Mouse (Mus musculus) urinary bladder, adult 2 months (tissue): ENCODE measurements around the gene Trmt1l. TPM values are rescaled to one million over a fixed set of nuclear protein-coding genes. Genes with fewer than 3 reads are reported as not detected.

Experiments
- DNase-seq: peaks from one replicate; pipeline ENCODE4 v3.0.0; 2022; ENCODE audit warnings: low spot score
- polyA plus RNA-seq: library from polyadenylated mRNA; depleted of rRNA; stranded (reverse); fragments of >200 nt; gene quantifications from 2 replicates; pipeline ENCODE4 v1.2.3, GENCODE M21; 2012; rRNA removed

Gene Trmt1l
- polyA plus RNA-seq, 1 experiment = 29.3 TPM

DNA sequence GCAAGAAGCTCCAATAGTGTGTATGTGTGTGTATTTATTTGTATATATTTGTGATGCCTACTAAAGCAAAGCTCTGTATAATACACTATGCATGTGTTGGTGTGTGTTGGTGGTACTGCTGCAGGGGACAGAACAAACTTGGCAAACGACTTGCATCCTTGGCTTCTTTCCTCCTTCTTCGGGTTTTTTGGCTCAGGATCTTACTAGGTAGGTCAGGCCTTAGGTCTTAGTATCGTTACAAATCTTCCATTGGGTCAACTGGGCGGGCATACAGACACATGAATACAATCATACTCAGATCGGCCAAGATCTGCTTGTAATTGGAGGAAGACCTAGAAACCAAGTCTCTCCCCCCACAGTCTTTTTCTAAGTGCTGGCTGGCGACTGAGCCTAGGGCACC lies 66.4 kb downstream of the Trmt1l start:
- no peak for DNase-seq

DNA sequence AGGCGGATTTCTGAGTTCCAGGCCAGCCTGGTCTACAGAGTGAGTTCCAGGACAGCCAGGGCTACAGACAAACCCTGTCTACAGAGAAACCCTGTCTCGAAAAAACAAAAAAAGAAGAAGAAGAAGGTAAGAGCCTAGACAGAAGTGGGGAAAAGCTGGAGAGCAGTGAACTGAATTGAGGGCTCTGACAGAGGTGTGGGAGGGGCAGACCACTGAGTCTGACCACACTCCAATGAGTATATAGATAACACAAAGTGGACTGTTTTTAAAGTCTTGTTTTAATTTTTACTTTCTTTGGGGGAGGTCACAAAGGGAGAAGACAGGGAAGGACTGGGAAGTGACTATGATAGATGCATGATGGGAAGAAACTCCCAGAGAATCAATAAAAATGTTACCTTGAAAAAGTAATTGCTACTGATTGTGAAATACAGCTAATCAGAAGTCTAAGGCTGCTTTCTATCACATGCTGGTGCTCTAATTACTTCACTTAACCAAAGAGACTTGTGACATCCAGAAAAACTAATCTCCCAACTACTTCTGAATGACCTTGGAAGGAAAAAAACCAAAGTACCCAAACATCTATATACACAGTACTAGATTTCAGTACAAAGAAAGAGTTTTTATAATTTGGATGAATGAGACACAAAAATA lies 67.4 kb downstream of the Trmt1l start:
- no peak for DNase-seq

DNA sequence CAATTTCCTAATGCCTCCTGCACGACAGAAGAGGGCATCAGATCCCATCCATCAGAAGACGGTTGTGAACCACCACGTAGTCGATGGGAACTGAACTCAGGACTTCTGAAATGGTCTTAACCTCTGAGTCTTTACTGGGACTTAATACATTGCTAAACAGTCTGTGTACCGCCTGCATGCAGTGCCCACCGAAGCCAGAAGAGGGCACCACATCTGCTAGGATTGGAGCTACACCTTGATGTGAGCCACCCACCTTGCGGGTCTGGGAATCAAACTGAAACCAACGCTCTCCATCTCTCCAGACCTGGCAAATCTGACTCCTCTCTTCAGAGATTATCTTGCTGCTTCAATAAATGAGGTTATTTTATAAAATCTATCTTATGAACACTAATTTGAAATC lies 68.7 kb downstream of the Trmt1l start:
- DNase-seq = no peak

DNA sequence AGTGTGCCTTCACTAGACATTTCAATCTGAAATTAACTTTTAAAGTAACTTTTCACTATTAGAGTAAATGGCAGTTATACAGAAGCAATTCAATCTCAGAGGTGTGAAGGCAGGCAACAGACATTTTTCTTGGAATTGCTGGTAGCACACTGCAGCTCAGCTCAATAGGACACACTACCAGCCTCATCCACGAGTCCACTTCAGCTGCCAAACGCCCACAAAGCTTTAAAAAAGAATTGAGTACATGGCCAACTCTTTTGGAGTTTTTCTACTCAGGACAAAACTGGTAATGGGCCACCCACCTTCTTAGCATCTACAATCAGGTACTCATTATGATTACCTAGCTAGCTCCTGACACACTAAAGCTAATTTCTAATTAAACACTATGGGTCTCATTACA lies 69.6 kb downstream of the Trmt1l start:
- no peak for DNase-seq

DNA sequence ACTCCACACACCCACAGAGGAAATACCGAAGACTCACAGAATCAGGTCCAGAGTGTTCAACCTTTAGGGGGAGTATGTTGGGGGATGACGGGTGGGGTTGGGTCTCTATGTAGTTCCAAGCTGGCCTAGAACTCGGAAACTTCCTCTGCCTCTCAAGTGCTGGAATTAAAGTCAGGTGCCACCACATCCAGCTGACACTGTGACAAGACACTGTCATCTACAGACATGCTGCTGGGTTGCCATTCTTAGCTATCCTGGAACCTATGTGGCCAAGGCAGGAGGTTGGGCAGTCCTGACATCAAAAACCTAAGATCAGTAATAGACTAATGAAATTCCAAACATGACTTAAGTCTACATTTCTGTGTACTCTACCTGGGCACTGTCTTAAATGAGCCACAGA lies 70.0 kb downstream of the Trmt1l start:
- no peak for DNase-seq

DNA sequence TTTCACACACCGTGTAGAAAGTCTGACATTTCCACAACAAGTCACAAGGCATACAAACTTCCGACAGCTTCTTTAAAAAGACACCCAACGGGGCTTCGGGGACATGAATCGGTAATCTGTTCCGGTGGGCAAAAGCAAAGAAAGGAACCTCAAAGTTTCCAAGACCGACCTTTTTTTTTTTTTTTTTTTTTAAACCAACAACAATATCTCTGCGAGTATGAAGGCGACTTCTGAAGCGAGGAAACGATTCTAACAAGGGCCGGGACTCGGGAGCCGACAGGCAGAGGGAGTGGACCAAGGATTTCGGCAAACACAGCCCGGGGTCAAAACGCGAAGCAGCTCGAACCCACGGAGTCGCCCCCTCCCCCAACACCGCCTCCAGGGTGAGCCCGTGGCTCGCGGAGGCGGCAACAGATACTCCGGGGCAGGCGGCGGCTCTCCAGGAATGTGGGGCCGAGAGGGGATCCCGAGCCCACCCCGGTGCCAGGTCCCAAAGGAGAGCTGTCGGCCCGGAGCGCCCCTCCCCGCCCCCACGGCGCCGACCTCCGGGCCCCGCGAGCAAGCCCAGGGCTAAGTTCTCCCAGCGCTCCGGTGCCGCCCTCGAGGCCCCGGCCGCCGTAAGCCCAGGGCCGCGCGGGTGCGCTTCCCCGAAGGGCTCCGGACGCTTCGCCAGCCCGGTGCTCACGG lies 71.6 kb downstream of the Trmt1l start:
- peak; percentile 60 for DNase-seq

DNA sequence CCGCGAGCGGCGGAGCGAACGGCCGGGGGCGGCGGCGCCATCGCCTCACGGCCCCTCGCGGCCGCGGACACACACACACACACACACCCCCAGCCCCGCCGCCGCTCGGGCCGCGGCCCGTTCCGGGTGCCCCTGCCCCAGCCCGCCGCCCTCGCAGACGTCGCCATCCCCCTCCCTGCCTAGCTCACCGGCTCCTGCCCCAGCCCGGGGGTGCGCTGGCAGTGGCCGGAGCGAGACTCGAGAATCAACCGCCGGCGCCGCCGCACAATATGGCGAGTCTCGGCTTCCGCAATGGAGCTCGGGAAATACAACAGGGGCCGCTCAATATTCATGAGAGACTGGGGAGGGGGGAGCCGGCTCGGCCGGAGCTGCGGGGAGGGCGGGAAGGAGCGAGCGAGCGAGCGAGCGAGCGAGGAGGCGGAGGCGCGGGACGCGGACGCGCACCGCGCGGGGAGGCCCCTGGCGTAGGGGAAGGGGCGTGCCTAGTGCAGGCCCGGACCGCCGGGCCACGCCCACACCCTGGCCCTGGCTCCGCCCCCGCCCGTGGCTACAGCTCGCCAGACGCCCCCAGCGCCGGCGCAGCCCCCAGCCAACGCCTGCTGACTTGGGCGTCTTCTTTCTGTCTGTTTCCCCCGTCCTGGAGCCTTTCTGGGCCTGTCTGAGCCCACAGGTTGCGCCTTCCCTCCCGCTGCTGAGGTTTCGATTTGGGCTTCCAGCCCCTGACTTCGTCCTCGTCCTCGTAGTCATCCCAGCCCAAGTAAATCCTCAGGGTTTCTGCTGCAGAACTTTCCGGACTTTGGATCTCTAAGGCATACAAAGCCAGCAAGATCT lies 72.4 kb downstream of the Trmt1l start, which contains the start of gene Rnf2:
TSS of gene Rnf2 (minus strand) at position 425 of the 831 bp plus-strand sequence.
- peak; percentile 87 for DNase-seq

Other genes with a start within 250 kb of the Trmt1l start
- not detected in 2 replicates for gene Gm47985, start 246.0 kb upstream of the Trmt1l start, polyA plus RNA-seq
- gene Gm8947, start 236.2 kb upstream of the Trmt1l start, polyA plus RNA-seq = not detected in 2 replicates
- not detected in 2 replicates for gene Gm47995, start 230.1 kb upstream of the Trmt1l start, polyA plus RNA-seq
- gene 3110040M04Rik, start 224.4 kb upstream of the Trmt1l start, polyA plus RNA-seq = not detected in 2 replicates
- not detected in 2 replicates for gene Gm47996, start 218.4 kb upstream of the Trmt1l start, polyA plus RNA-seq
- gene Ivns1abp, start 84.1 kb upstream of the Trmt1l start, polyA plus RNA-seq = 65.5 and 76.2 TPM in 2 replicates
- gene Swt1, start 87 bp upstream of the Trmt1l start, polyA plus RNA-seq = 14.6 and 20.1 TPM in 2 replicates
- 36.3 and 37.8 TPM in 2 replicates for gene Rnf2, start 72.4 kb downstream of the Trmt1l start, polyA plus RNA-seq
- 112 and 160 TPM in 2 replicates for gene Fam129a, start 142.6 kb downstream of the Trmt1l start, polyA plus RNA-seq